Mouse (Mus musculus) thymus, postnatal 10 days (tissue): Measurements from ENCODE around the gene Nme4.
"Not testable (repeated sequence)": the region's sequence is repeated elsewhere in the genome, so short reads cannot be mapped to it uniquely, and the experiment has no call there.

Experiments used
- DNase-seq, 2 experiments: peaks; one replicate each; pipeline ENCODE4 v3.0.0; 2021; ENCODE audit warnings: low spot score in 2 of 2

Gene Nme4

GRCm38 (mm10) chr17:26114061-26114460 is 18.7 kb upstream of the Nme4 start:
- no peak for DNase-seq

GRCm38 (mm10) chr17:26113181-26113948 is 18.0 kb upstream of the Nme4 start, which contains the start of gene Tmem8:
TSS of gene Tmem8 (plus strand) at chr17:26113299.
- DNase-seq = peak; percentile 52 to 74

DNA sequence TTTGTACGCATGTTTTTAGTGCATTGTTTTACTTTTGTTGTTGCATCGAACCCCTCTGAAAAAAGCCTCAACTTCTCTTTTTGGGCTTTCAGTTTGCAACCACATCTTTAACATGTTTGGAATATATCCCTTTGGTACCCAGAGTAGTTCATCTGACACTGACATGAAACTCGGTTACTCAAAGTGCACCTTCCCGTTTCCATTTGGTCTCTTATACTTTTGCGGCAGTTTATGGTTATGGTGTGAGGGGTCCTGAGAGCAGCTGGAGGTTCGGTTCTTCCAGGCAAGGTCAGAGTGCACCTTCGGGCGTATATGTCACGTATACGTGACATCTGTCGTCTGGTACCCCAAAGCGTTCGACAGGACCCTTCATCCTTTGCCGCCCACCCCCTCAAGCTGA is 17.3 kb upstream of the Nme4 start:
- DNase-seq = no peak

DNA sequence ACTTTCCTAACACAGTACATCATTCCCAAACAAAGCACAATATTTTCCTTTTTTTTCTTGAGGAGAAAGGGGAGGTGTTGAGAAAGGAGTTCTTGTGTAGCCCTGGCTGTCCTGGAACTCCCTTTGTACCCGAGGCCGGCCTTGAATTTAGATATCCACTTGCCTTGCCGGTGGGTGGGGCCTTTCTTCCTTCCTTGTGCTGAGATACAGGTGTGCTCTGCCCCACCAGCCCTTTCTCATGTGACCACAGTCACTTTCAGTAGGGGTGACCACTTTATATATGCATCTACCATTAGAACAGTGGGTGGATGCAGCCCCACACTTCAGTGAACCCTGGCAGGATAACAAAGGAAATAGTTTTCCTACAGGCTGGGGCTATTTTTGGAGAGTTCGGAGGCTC is 16.3 kb upstream of the Nme4 start:
- DNase-seq = no peak

DNA sequence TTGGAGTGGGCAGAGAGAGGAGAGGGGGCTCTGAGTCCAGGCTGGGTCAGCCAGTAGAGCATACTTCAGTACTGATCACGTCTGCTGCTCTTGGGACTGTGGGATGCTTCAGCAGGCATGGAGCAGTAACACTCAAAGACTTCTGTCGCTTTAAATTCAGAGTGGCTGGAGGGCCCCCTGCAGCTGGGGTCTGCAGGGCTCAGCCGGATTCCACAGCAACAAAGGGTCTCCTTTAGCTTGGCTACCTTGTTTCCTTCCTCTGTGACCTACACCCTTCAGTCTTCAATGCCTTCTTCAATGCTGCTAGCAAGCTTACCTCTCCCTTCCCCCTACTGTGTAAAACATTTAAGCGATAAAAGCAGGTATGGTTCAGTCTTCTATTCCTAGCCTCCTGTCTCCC is 15.6 kb upstream of the Nme4 start:
- DNase-seq = no peak

GRCm38 (mm10) chr17:26110156-26110555 is 14.8 kb upstream of the Nme4 start:
- DNase-seq = no peak

DNA sequence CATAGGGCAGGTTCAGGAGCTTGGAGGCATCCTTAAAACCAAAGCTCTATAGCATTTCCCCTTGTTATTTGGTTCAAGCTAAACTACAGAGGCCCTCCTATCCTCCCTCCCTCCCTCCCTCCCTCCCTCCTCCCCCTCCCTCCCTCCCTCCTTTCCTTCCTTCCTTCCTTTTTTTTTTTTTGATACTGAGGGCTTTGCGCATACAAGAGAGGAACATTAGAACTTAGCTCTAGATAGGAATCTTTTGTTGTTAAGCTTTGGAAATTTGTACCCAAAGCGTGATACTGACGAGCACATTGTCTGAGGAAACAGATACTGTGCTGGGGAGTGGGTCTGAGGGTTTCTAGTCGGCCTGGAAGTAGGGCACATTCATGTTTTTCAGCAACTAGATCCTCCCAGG is 10.2 kb upstream of the Nme4 start:
- no peak for DNase-seq

DNA sequence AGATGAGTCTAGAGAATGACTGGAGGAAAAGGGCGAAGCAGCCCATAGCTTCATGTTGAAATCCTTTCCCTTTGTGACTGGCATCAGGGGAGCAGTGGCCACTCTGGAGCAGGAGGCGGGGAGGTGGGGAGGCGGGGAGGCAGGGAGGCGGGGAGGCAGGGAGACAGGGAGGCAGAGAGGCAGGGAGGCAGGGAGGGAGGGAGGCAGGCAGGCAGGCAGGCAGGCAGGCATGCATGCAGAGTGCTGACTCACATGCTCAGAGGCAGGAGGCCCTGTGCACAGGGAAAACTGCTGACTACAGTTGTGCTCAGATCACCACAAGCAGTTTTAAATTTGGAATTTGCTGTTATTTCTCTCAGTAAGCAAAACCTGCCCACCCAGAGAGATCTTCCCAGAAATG is 6.1 kb upstream of the Nme4 start:
- no peak for DNase-seq

DNA sequence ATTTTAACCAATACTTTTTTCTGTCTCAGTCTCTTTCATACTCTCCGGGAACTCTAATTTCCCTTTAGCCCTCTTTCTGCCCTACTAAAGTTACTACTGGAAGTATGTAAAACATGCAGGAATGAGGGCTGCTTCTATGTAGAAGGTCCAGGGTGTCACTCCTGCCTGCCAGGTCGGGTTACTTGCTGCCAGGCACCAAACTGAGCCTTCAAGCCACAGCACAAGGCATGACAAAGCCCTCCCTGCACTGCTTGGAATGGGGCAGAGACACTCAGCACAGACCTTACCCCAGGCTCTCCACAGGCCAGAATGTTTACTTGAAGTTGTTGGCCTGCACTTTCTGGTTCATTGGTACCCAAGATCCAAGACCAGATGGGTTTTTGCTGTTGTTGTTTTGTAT is 4.8 kb upstream of the Nme4 start:
- no peak for DNase-seq

DNA sequence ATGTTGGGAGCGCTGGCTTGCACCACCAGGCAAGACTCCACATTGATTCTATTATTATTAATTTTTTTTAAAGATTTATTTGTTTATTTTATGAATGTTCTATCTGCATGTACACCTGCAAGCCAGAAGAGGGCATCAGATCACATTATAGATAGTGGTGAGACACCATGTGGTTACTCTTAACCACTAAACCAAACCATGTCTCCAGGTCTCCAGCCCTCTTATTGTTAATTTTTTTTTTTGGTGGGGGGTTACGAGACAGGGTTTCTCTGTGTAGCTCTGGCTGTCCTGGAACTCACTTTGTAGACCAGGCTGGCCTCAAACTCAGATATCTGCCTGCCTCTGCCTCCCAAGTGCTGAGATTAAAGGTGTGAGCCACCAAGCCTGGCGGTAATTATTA is 3.9 kb upstream of the Nme4 start:
- DNase-seq = not testable (repeated sequence)

DNA sequence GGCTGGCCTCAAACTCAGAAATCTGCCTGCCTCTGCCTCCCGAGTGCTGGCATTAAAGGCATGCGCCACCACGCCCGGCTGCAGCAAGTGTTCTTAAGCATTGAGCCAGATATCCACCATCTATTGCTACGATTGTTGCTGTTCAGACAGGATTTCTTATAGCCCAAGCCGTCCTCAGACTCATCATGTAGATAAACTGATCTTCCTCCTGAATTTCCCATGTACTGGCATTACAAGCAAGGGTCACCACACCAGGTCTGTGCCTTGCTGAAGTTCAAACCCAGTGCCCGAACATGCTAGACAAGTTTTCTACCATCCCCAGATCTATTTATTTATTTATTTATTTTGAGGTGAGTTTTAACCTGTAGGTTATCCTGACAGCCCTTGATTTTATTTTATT is 3.1 kb upstream of the Nme4 start:
- no peak for DNase-seq

DNA sequence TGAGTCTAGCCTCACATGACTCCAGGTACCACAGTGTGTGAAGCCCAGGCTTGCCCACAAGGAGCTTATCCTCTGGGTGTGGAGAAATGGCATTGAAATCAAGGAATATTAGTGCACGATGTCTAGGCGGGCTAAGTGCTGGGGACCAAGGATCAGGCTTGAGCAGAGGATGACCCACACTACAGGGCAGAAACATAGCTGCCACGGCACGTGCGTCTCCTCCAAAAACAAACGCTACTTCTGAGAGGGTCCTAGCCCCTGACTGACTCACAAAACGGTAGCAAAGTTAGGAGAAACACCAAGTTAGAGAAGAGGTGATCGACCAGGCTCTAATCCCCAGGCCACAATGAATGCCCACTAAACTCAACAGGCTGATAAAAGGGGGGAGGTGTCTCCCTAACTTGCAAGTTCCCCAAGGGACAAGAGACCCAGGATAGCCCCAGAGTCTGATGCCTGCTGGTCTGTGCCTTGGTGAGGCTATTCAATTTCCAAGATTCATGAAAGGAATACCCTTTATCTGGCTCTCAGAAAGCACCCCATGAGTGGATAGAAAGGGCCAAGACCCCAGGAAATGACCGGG is 781 bp downstream of the Nme4 start:
- DNase-seq = no peak

GRCm38 (mm10) chr17:26089905-26090632 is 5.3 kb downstream of the Nme4 start, which contains the start of gene Decr2:
TSS of gene Decr2 (minus strand) at chr17:26090337.
- DNase-seq = peak; percentile 68 to 93

DNA sequence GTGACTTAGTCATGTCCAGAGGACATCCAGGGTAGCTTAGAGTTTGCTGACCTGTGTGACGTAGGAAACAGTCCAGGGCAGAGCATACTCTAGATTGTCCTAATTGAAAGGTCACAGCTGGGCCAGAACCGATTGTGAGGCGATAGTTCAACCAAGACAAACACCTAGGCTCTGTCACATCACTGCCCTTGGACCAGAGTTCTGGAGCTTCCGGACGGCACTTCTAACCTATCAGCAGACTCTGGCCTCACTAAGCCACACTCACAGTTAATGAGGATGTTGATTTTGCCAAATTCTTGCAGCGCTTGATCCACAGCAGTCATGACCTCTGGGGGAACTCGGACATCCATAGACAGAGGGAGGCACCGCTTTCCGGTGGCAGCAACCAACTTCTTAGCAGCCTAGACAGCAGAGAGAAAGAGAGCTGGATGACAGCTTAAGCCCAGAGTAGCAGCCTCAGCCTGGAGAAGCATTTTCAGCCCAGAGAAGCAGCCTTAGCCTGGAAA is 8.3 kb downstream of the Nme4 start:
- DNase-seq = no peak

GRCm38 (mm10) chr17:26080867-26081266 is 14.5 kb downstream of the Nme4 start:
- DNase-seq = no peak

DNA sequence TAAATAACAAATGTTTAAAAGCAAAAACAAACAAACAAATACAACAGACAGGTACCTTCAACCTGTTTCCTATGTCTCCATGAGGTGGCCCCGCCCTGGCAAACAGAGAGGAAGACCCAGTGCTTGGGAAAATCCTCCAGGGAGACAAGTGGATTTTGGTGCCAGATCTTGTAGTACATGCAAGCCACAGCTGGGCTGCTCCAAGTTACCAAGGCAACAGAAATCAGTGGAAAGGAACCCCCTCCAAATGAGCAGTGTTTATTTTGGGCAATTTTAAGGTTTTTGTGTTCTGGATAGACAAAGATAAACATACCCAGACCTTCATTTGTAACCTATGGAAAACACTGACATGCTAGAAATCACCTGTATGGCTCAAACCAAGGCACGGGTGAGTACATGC is 16.6 kb downstream of the Nme4 start:
- no peak for DNase-seq

- no peak for DNase-seq
Observed at GRCm38 (mm10) chr17:26075246-26075645, 20.2 kb downstream of the Nme4 start.

DNA sequence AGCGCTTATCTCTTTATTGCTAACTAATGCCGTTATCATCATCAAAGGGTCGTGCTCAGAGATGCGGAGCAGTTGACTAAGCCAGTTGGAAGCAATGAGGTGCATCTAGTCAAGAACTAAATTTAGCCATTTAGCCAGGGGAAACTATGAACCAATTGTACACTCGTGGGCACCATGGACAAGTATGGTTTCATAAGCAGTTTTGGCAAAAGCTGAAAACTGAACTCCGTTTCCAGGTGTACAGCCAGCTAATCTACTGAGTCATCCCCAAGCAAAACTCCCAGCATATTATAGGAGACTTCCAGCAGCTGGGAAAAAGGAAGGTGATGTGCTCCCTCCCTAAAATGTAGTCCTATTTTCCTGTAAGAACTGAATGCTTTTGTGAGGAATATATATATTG is 25.3 kb downstream of the Nme4 start:
- no peak for DNase-seq

- DNase-seq = peak; percentile 70 to 78
Observed at GRCm38 (mm10) chr17:26068831-26069739, 26.3 kb downstream of the Nme4 start, which contains the start of gene Rab11fip3. TSS of gene Rab11fip3 (minus strand) at chr17:26069555.

- DNase-seq = peak in 1 of 2 experiments; percentile 8
Observed at GRCm38 (mm10) chr17:26068024-26068830, 27.2 kb downstream of the Nme4 start.
